Mouse (Mus musculus) E14TG2a.4 (cell line): ENCODE data around the gene Fam219b.
A peak's percentile ranks its signal among the peaks of the same experiment; 100 is the strongest.

Experiments used
- H3K27me3 ChIP-seq: 2 replicates; pipeline ENCODE4 v1.6.1; 2014; ENCODE audit warnings: low read length, control low read depth; ENCODE audit not compliant: insufficient read depth
- H3K36me3 ChIP-seq: 2 replicates; pipeline ENCODE4 v1.6.1; 2014; ENCODE audit warnings: low read length, control low read depth; ENCODE audit not compliant: insufficient read depth
- H3K4me1 ChIP-seq: replicated peaks from 2 replicates; pipeline ENCODE4 v1.6.1; 2014; ENCODE audit warnings: low read depth, low read length, control low read depth
- H3K4me3 ChIP-seq: replicated peaks from 2 replicates; pipeline ENCODE4 v1.5.1; 2014; ENCODE audit warnings: mild to moderate bottlenecking, low read length
- H3K9me3 ChIP-seq: 2 replicates; pipeline ENCODE4 v1.6.1; 2014; ENCODE audit warnings: low read length, control low read depth
- CTCF ChIP-seq: conservative IDR thresholded peaks from 2 replicates; pipeline ENCODE4 v1.5.1; 2014; ENCODE audit warnings: low read length
- NANOG ChIP-seq: IDR thresholded peaks from 2 replicates; pipeline ENCODE4 v1.6.1; 2014; ENCODE audit warnings: borderline replicate concordance, low read length, mixed read lengths
- POU5F1 ChIP-seq: IDR thresholded peaks from 2 replicates; pipeline ENCODE4 v1.6.1; 2014; ENCODE audit warnings: low read length, borderline replicate concordance

The Fam219b gene

DNA sequence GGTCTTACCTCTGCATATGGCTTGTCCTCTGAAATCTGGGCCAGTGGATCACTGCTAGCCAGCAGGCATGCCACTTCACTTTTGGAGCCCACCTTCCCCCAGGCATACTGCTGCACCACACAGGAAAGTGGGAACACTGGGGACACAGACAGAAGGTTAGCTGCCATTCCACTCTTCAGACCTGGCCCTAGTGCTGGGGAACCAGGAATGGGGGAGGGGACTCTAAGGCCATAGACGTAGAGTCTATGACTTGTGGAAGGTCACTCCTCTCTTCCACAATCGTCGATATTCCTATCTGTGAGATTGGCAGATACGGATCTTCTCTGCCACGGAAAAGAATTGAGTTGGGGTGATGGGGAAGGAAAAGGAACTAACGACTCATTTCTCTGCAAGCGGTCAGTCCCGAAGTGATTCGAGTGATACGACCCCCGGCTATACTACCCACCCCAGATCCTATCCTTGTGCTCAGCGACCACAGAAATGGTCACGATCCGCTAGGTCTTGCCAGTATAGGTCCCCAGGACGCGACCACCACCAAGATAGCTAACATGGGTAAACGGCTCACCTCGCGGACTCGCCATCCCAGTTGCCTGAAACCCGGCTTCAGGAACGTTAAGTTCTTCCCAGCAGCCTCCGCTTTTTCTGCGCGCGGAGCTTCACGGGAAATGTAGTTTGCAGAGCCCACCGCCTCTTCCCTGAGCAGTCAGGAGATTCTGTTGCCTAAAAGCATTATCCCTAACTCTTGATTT lies 15.0 kb downstream of the Fam219b start, which contains the start of gene Mpi:
Gene Mpi, minus strand, starts transcription at position 625 of the 749 bp plus-strand sequence.
- TF ChIP-seq POU5F1: no peak
- Histone ChIP-seq H3K4me3 (peak within 1 kb of the TSS; percentile 82), H3K9me3 (peaks cover 24% of the 10 kb centered on the region), H3K4me1 (peaks cover 67% of the 10 kb centered on the region), H3K36me3 (peaks cover 40% of the 10 kb centered on the region), H3K27me3 (no peaks in the 10 kb centered on the region)

DNA sequence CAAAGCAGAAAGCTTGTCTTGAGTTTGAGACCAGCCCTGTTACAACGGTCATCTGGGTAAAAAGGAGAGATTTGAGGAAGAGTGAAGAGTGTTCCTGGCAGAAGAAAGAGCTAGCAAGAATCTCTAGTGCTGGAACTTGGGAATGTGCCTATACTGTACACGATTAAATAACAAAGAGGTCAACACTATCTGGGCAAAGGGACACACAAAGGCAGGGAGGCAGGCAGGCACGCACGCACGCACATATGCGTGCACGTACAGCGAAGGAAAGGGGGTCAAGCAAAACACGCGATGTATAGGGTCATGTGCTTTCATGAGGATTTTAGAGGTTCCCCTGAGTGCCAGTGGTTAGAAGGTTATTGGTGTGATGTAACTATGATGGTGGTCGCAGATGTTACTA lies 15.8 kb downstream of the Fam219b start:
- H3K4me3 ChIP-seq: no peak overlapping the region
- H3K9me3 ChIP-seq: peaks cover 24% of the 10 kb centered on the region
- peaks cover 59% of the 10 kb centered on the region for H3K4me1 ChIP-seq
- H3K36me3 ChIP-seq: peaks cover 32% of the 10 kb centered on the region
- TF ChIP-seq POU5F1: no peak
- TF ChIP-seq NANOG: no peak
- no peak for TF ChIP-seq CTCF
- no peaks in the 10 kb centered on the region for H3K27me3 ChIP-seq

GRCm38 (mm10) chr9:57554753-57555152 lies 17.4 kb downstream of the Fam219b start:
- Histone ChIP-seq H3K27me3 (peaks cover 9% of the 10 kb centered on the region), H3K4me1 (peaks cover 43% of the 10 kb centered on the region), H3K4me3 (no peak overlapping the region), H3K36me3 (peaks cover 16% of the 10 kb centered on the region), H3K9me3 (peaks cover 24% of the 10 kb centered on the region)
- TF ChIP-seq NANOG (peak; percentile 95), POU5F1 (no peak)

DNA sequence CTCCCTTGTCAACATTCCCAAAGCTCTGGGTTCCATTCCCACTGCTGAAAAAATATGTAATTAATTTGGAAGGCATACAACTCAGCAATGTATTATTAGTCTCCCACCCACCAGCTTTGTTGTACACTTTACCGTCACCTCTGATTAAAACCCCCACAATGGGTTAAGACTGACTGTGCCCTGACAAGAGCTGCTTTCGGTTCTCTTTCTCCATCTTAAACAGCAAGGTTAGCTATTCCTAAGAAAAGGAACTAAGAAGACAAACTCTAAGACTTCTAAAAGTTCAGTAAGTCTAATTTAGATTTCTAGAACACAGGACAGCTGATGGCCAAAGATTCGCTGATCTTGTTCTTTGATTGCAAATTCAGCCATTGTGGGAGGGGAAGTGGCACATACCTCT lies 19.9 kb downstream of the Fam219b start:
- peaks cover 9% of the 10 kb centered on the region for H3K27me3 ChIP-seq
- TF ChIP-seq NANOG: no peak
- no peak for TF ChIP-seq CTCF
- no peak for TF ChIP-seq POU5F1
- no peak overlapping the region for H3K4me3 ChIP-seq
- peaks cover 48% of the 10 kb centered on the region for H3K4me1 ChIP-seq
- H3K9me3 ChIP-seq: peaks cover under 1% of the 10 kb centered on the region; the same call in 1 of the 2 replicates
- no peaks in the 10 kb centered on the region for H3K36me3 ChIP-seq

GRCm38 (mm10) chr9:57558625-57559024 lies 21.3 kb downstream of the Fam219b start:
- no peaks in the 10 kb centered on the region for H3K36me3 ChIP-seq
- TF ChIP-seq NANOG (no peak), POU5F1 (no peak), CTCF (no peak)
- H3K9me3 ChIP-seq: no peaks in the 10 kb centered on the region

GRCm38 (mm10) chr9:57559568-57559967 lies 22.2 kb downstream of the Fam219b start:
- Histone ChIP-seq H3K36me3 (no peaks in the 10 kb centered on the region), H3K4me1 (peaks cover 42% of the 10 kb centered on the region), H3K27me3 (peaks cover 9% of the 10 kb centered on the region), H3K9me3 (no peaks in the 10 kb centered on the region), H3K4me3 (no peak overlapping the region)
- TF ChIP-seq POU5F1: no peak
- TF ChIP-seq NANOG: no peak
- TF ChIP-seq CTCF: no peak

More at GRCm38 (mm10) chr9:57558625-57559024, 21.3 kb downstream of the Fam219b start:
- peaks cover 51% of the 10 kb centered on the region for H3K4me1 ChIP-seq
- H3K27me3 ChIP-seq: peaks cover 9% of the 10 kb centered on the region
- H3K4me3 ChIP-seq: no peak overlapping the region

GRCm38 (mm10) chr9:57560263-57560662 lies 22.9 kb downstream of the Fam219b start:
- peak overlapping the region; percentile 88 for H3K4me3 ChIP-seq
- H3K27me3 ChIP-seq: peaks cover 9% of the 10 kb centered on the region
- H3K4me1 ChIP-seq: peaks cover 40% of the 10 kb centered on the region
- H3K9me3 ChIP-seq: no peaks in the 10 kb centered on the region
- TF ChIP-seq POU5F1: no peak
- TF ChIP-seq CTCF: no peak
- TF ChIP-seq NANOG: no peak
- H3K36me3 ChIP-seq: 0 out of 2 replicates have a peak, but pooled peaks cover 4% of the 10 kb centered on the region

DNA sequence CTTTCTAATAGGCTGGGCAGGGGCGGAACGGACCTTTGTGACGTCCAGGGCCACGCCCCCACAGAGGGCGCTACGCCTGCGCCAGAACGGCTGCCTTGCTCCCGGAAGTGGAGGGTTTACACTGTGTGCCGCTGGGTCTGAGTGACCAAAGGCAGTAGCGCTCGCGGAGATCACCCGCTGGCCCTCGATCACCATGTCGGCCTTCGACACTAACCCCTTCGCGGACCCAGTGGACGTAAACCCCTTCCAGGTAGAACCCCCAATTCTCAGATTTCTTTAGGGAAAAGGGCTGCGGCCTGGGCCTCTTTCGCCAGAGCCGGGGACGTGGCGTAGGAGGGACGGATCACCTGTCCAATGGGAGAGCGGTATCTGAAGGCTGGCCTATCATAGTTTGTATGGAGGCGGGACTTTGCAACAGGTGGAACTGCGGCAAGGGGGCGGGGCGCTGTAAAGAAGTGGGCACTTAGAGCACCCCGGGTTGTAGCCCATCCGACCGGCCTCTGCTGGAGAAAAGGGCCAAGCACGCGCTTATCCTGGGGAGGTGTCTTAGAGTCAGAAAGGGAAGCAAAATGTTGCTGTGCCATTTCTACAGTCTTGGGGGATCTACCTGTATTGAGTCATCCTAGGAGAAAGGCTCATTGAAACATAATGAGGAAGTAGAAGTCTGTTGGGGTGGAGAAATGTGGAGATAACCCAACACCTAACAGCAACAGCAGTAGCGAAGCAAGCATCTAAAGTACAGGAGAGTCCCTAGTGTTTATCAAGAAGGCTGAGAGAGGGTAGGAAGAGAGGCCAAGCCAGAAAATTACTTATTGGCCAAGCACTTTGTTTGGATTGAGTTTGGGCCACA lies 23.8 kb downstream of the Fam219b start, which contains the start of gene Scamp2:
Gene Scamp2, plus strand, starts transcription at position 83 of the 850 bp plus-strand sequence.
- Histone ChIP-seq H3K36me3 (peaks cover 4% of the 10 kb centered on the region; the same call in 1 of the 2 replicates), H3K27me3 (peaks cover 9% of the 10 kb centered on the region), H3K4me3 (peak within 1 kb of the TSS; percentile 88), H3K9me3 (no peaks in the 10 kb centered on the region), H3K4me1 (peaks cover 42% of the 10 kb centered on the region)
- TF ChIP-seq NANOG (no peak), CTCF (no peak), POU5F1 (no peak)
